Mouse (Mus musculus) neural tube, embryonic 14.5 days (tissue): Measurements from ENCODE around the gene Proser1. TPM values are rescaled to one million over a fixed set of nuclear protein-coding genes. Genes with fewer than 3 reads are reported as not detected.

ENCODE experiments used
- ATAC-seq: fragments of 200-750 bp; cut with Nextera tagmentation; 2 replicates; pipeline ENCODE4 v1.8.0; 2017; ENCODE audit warnings: low read depth, mild to moderate bottlenecking, moderate TSS enrichment, moderate library complexity
- H3K27ac ChIP-seq: fragments of 300-500 bp; sonication (generic); 2 replicates; pipeline ENCODE4 v1.5.1; 2014; ENCODE audit warnings: low read depth, mild to moderate bottlenecking, control low read depth, low read length, moderate library complexity, mixed read lengths
- H3K27me3 ChIP-seq: fragments of 300-500 bp; sonication (generic); 2 replicates; pipeline ENCODE4 v1.6.1; 2014; ENCODE audit warnings: low read length; ENCODE audit not compliant: control insufficient read depth, insufficient read depth
- H3K36me3 ChIP-seq: fragments of 300-500 bp; sonication (generic); 2 replicates; pipeline ENCODE4 v1.6.1; 2014; ENCODE audit warnings: low read length, mixed read lengths; ENCODE audit not compliant: control insufficient read depth, insufficient read depth
- H3K4me1 ChIP-seq: fragments of 300-500 bp; sonication (generic); 2 replicates; pipeline ENCODE4 v1.6.1; 2014; ENCODE audit warnings: low read length; ENCODE audit not compliant: control insufficient read depth, insufficient read depth
- H3K4me2 ChIP-seq: fragments of 300-500 bp; sonication (generic); 2 replicates; pipeline ENCODE4 v1.6.1; 2014; ENCODE audit warnings: mild to moderate bottlenecking, low read depth, low read length, control low read depth
- H3K4me3 ChIP-seq: fragments of 300-500 bp; sonication (generic); 2 replicates; pipeline ENCODE4 v1.5.1; 2014; ENCODE audit warnings: low read depth, low read length, control low read depth, mixed read lengths
- H3K9ac ChIP-seq: fragments of 300-500 bp; sonication (generic); replicated peaks from 2 replicates; pipeline ENCODE4 v1.6.1; 2014; ENCODE audit warnings: low read depth, mild to moderate bottlenecking, control low read depth, low read length, mixed read lengths
- H3K9me3 ChIP-seq: fragments of 300-500 bp; sonication (generic); 2 replicates; pipeline ENCODE4 v1.6.1; 2016; ENCODE audit warnings: low read length; ENCODE audit not compliant: control insufficient read depth
- WGBS: fragments of 180-500 bp; shearing (Covaris S2); extraction: QIAGEN DNeasy Blood & Tissue Kit; methylation state at CpG from one replicate; pipeline ENCODE4 v1.1.7; 2014; 5-methylcytosine and 5-hydroxymethylcytosine counted together
- polyA plus RNA-seq: library from polyadenylated mRNA; unstranded; fragments of >200 nt; fragmentation: Nextera tagmentation; extraction: Ambion mirVana; gene quantifications from 2 replicates; pipeline ENCODE4 v1.2.1, GENCODE M21; 2014

Proser1 gene
- 19.4 and 23.9 TPM in 2 replicates for polyA plus RNA-seq

GRCm38 (mm10) chr3:53463046-53463764 is at the start of gene Proser1, which contains the start of gene Nhlrc3:
TSS of gene Proser1 (plus strand) at chr3:53463666.
TSS of gene Nhlrc3 (minus strand) at chr3:53463332.
- peak within 1 kb of the TSS; percentile 66 for H3K4me2 ChIP-seq
- no peaks in the 10 kb centered on the region for H3K9me3 ChIP-seq
- ATAC-seq = peak; percentile 99
- H3K36me3 ChIP-seq = peaks cover 8% of the 10 kb centered on the region; the same call in 1 of the 2 replicates
- peaks cover 31% of the 10 kb centered on the region for H3K4me1 ChIP-seq
- peak within 1 kb of the TSS; percentile 74 for H3K9ac ChIP-seq
- under 1% methylated on average over 51 of the region's 52 CpGs for WGBS
- H3K27ac ChIP-seq = peak within 1 kb of the TSS; percentile 93
- H3K4me3 ChIP-seq = peak within 1 kb of the TSS; percentile 81
- no peaks in the 10 kb centered on the region for H3K27me3 ChIP-seq

- H3K9ac ChIP-seq = no peak overlapping the region
- no peaks in the 10 kb centered on the region for H3K27me3 ChIP-seq
- no peak overlapping the region for H3K27ac ChIP-seq
- H3K9me3 ChIP-seq = no peaks in the 10 kb centered on the region
- H3K36me3 ChIP-seq = no peaks in the 10 kb centered on the region
- ATAC-seq = no peak
- WGBS = 78% methylated on average over 3 of the region's 3 CpGs
- H3K4me2 ChIP-seq = no peak overlapping the region
- H3K4me1 ChIP-seq = peaks cover 3% of the 10 kb centered on the region; the same call in 1 of the 2 replicates
- H3K4me3 ChIP-seq = no peak overlapping the region
These were observed 49.5 kb upstream of the Proser1 start for GRCm38 (mm10) chr3:53413959-53414358.

GRCm38 (mm10) chr3:53416036-53416506 is 47.4 kb upstream of the Proser1 start:
- Histone ChIP-seq H3K4me2 (no peak overlapping the region), H3K9ac (no peak overlapping the region), H3K36me3 (no peaks in the 10 kb centered on the region), H3K4me1 (peaks cover 3% of the 10 kb centered on the region; the same call in 1 of the 2 replicates), H3K9me3 (no peaks in the 10 kb centered on the region), H3K27me3 (no peaks in the 10 kb centered on the region), H3K27ac (no peak overlapping the region), H3K4me3 (no peak overlapping the region)
- peak; percentile 65 for ATAC-seq
- WGBS = 33% methylated on average over 5 of the region's 5 CpGs

GRCm38 (mm10) chr3:53417701-53418100 is 45.8 kb upstream of the Proser1 start:
- Histone ChIP-seq H3K27me3 (no peaks in the 10 kb centered on the region), H3K4me1 (peaks cover 3% of the 10 kb centered on the region; the same call in 1 of the 2 replicates), H3K9me3 (no peaks in the 10 kb centered on the region), H3K27ac (no peak overlapping the region), H3K36me3 (no peaks in the 10 kb centered on the region), H3K4me3 (no peak overlapping the region), H3K9ac (no peak overlapping the region), H3K4me2 (no peak overlapping the region)
- ATAC-seq = no peak
- 63% methylated on average over 7 of the region's 7 CpGs for WGBS

- 89% methylated on average over 12 of the region's 12 CpGs for WGBS
- ATAC-seq = no peak
- Histone ChIP-seq H3K9ac (no peak overlapping the region), H3K27ac (no peak overlapping the region), H3K27me3 (no peaks in the 10 kb centered on the region), H3K4me2 (no peak overlapping the region), H3K4me3 (no peak overlapping the region), H3K36me3 (no peaks in the 10 kb centered on the region), H3K4me1 (peaks cover 3% of the 10 kb centered on the region; the same call in 1 of the 2 replicates), H3K9me3 (no peaks in the 10 kb centered on the region)
These were observed 41.8 kb upstream of the Proser1 start for GRCm38 (mm10) chr3:53421656-53422055.

GRCm38 (mm10) chr3:53422691-53423090 is 40.8 kb upstream of the Proser1 start:
- ATAC-seq = no peak
- Histone ChIP-seq H3K4me2 (no peak overlapping the region), H3K4me1 (no peaks in the 10 kb centered on the region), H3K9me3 (no peaks in the 10 kb centered on the region), H3K27ac (no peak overlapping the region), H3K9ac (no peak overlapping the region), H3K27me3 (no peaks in the 10 kb centered on the region), H3K4me3 (no peak overlapping the region), H3K36me3 (no peaks in the 10 kb centered on the region)
- 43% methylated on average over 1 of the region's 1 CpGs for WGBS

- no peak overlapping the region for H3K4me2 ChIP-seq
- no peaks in the 10 kb centered on the region for H3K27me3 ChIP-seq
- H3K4me3 ChIP-seq = no peak overlapping the region
- H3K4me1 ChIP-seq = no peaks in the 10 kb centered on the region
- WGBS = 85% methylated on average over 4 of the region's 4 CpGs
- H3K36me3 ChIP-seq = no peaks in the 10 kb centered on the region
- no peak overlapping the region for H3K27ac ChIP-seq
- ATAC-seq = no peak
- H3K9me3 ChIP-seq = no peaks in the 10 kb centered on the region
- no peak overlapping the region for H3K9ac ChIP-seq
These were observed 39.9 kb upstream of the Proser1 start for GRCm38 (mm10) chr3:53423576-53423975.

GRCm38 (mm10) chr3:53434610-53435009 is 28.9 kb upstream of the Proser1 start:
- Histone ChIP-seq H3K27me3 (no peaks in the 10 kb centered on the region), H3K9me3 (no peaks in the 10 kb centered on the region), H3K27ac (no peak overlapping the region), H3K9ac (no peak overlapping the region), H3K4me3 (no peak overlapping the region), H3K4me1 (no peaks in the 10 kb centered on the region), H3K4me2 (no peak overlapping the region), H3K36me3 (no peaks in the 10 kb centered on the region)
- WGBS = 83% methylated on average over 3 of the region's 3 CpGs
- no peak for ATAC-seq

GRCm38 (mm10) chr3:53436550-53436949 is 26.9 kb upstream of the Proser1 start:
- Histone ChIP-seq H3K4me3 (no peak overlapping the region), H3K9me3 (no peaks in the 10 kb centered on the region), H3K4me1 (no peaks in the 10 kb centered on the region), H3K36me3 (no peaks in the 10 kb centered on the region), H3K27me3 (no peaks in the 10 kb centered on the region), H3K9ac (no peak overlapping the region), H3K27ac (no peak overlapping the region), H3K4me2 (no peak overlapping the region)
- WGBS = 74% methylated on average over 5 of the region's 5 CpGs
- ATAC-seq = no peak
